Mouse (Mus musculus): Measurements from ENCODE around the gene Myo1d. TPM values are rescaled to one million over a fixed set of nuclear protein-coding genes. Genes with fewer than 3 reads are reported as not detected.

Myo1d gene
- polyA plus RNA-seq, 1 experiment from 2014 or later = 5.6 TPM

- H3K9me3 ChIP-seq = no peaks in the 10 kb centered on the region
- peaks cover 88% of the 10 kb centered on the region for H3K36me3 ChIP-seq
- H3K4me1 ChIP-seq (replicated peaks) = no peaks in the 10 kb centered on the region
- H3K27ac ChIP-seq = no peak overlapping the region
- no peak overlapping the region for H3K9ac ChIP-seq (replicated peaks)
- no peak overlapping the region for H3K4me3 ChIP-seq (replicated peaks)
- ATAC-seq (ENCODE audit: insufficient number of reproducible peaks, insufficient read depth, low FRiP score, low TSS enrichment, low read depth) = no peak
- H3K4me2 ChIP-seq = no peak overlapping the region
- no peaks in the 10 kb centered on the region for H3K27me3 ChIP-seq
- 98% methylated on average over 2 of the region's 2 CpGs for WGBS
Measured at GRCm38 (mm10) chr11:80449859-80450258, 330.0 kb downstream of the Myo1d start.

GRCm38 (mm10) chr11:80446916-80447315 is 332.9 kb downstream of the Myo1d start:
- H3K36me3 ChIP-seq = peaks cover 85% of the 10 kb centered on the region
- no peaks in the 10 kb centered on the region for H3K4me1 ChIP-seq (replicated peaks)
- ATAC-seq (ENCODE audit: insufficient number of reproducible peaks, insufficient read depth, low FRiP score, low TSS enrichment, low read depth) = no peak
- no peaks in the 10 kb centered on the region for H3K9me3 ChIP-seq
- H3K4me3 ChIP-seq (replicated peaks) = no peak overlapping the region
- no peaks in the 10 kb centered on the region for H3K27me3 ChIP-seq
- no peak overlapping the region for H3K27ac ChIP-seq
- no peak overlapping the region for H3K9ac ChIP-seq (replicated peaks)
- 90% methylated on average over 3 of the region's 3 CpGs for WGBS
- no peak overlapping the region for H3K4me2 ChIP-seq

Other genes starting within 250 kb of the Myo1d start
- 122 and 123 TPM in 2 replicates for gene Tmem98, start 30.1 kb upstream of the Myo1d start, polyA plus RNA-seq (2016; fragmentation: Nextera tagmentation; extraction: Ambion mirVana)
- gene Spaca3, start 78.3 kb upstream of the Myo1d start, polyA plus RNA-seq (2016; fragmentation: Nextera tagmentation; extraction: Ambion mirVana) = not detected in 2 replicates